Mouse (Mus musculus) bone marrow macrophage, adult 2 months (primary cell): Measurements from ENCODE around the gene Epsti1.

Experiments
- CTCF ChIP-seq: IDR thresholded peaks from 2 replicates; pipeline ENCODE4 v1.5.1; 2012; ENCODE audit warnings: low read depth, mild to moderate bottlenecking, low read length, moderate library complexity
- POLR2A ChIP-seq: IDR thresholded peaks from 2 replicates; pipeline ENCODE4 v1.6.1; 2012; ENCODE audit warnings: mild to moderate bottlenecking, low read depth, low read length, borderline replicate concordance

GRCm38 (mm10) chr14:77886941-77887340 is 17.1 kb upstream of the Epsti1 start:
- TF ChIP-seq CTCF, result no peak
- TF ChIP-seq POLR2A, result no peak
